ENCODE assay signal across 8 mouse cellular contexts in the genomic region with DNA sequence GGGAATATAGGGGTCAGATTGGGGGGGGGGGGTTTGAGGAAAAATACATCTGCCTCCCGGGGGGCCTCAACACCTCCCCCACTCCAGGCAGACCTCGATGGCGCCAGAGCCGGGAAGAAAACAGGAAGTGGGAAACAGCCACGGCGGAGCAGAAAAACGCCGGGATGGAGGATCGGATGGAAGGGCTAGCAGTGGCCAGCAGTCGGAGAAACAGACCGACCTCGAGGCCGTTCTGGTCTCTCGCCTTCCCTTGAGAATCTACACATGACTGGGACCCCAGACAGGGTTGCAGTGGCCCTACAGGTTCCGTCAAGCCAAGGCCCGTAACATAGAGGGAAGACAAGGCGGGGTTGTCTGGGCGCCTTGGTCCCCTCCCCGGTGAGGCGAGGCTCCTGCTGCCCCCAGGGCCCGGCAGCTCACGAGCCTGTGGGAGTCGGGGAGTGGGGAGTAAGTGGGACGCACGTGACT. TPM values are rescaled to one million over a fixed set of nuclear protein-coding genes. Genes with fewer than 3 reads are reported as not detected.
DNase-seq lines count a peak whose midpoint lies in the region; ATAC-seq lines count a peak whose summit lies in the region.

No protein-coding gene starts in this region.

- peak; percentile 66 for DNase-seq in cerebellum, adult 8-10 months
- DNase-seq in cerebellum, adult 18-20 months: no peak
- peak; percentile 53 for DNase-seq in urinary bladder, postnatal 14 days (ENCODE audit: low spot score)
- no peak for DNase-seq in urinary bladder, postnatal 25 days (ENCODE audit: low spot score)
- DNase-seq in left cerebral cortex, postnatal 4 days: no peak
- no peak for DNase-seq in right cerebral cortex, postnatal 4 days

- H3K4me3 ChIP-seq in intestine, embryonic 15.5 days (replicated peaks): peak overlapping the region; percentile 74
- H3K4me3 ChIP-seq in midbrain, embryonic 12.5 days: peak overlapping the region; percentile 90

- no peaks in the 10 kb centered on the region for H3K9me3 ChIP-seq in intestine, embryonic 15.5 days
- no peaks in the 10 kb centered on the region for H3K9me3 ChIP-seq in midbrain, embryonic 12.5 days

- H3K27me3 ChIP-seq in intestine, embryonic 15.5 days (replicated peaks): no peaks in the 10 kb centered on the region
- H3K27me3 ChIP-seq in midbrain, embryonic 12.5 days: no peaks in the 10 kb centered on the region

- peaks cover 45% of the 10 kb centered on the region for H3K4me1 ChIP-seq in intestine, embryonic 15.5 days (replicated peaks)
- H3K4me1 ChIP-seq in midbrain, embryonic 12.5 days: peaks cover 50% of the 10 kb centered on the region

- intact Hi-C loops in left cerebral cortex, postnatal 4 days (cut with DNase I): no loop called here

- H3K9ac ChIP-seq in intestine, embryonic 15.5 days: peak overlapping the region; percentile 88
- H3K9ac ChIP-seq in midbrain, embryonic 12.5 days (replicated peaks): peak overlapping the region; percentile 83

- ATAC-seq in intestine, embryonic 15.5 days: peak; percentile 29
- ATAC-seq in midbrain, embryonic 12.5 days (ENCODE audit: low FRiP score, low read depth): no peak; the same call in 1 of the 2 replicates

- peak overlapping the region; percentile 90 for H3K4me2 ChIP-seq in intestine, embryonic 15.5 days (replicated peaks)
- peak overlapping the region; percentile 92 for H3K4me2 ChIP-seq in midbrain, embryonic 12.5 days (replicated peaks)

- H3K27ac ChIP-seq in intestine, embryonic 15.5 days: peak overlapping the region; percentile 98
- H3K27ac ChIP-seq in midbrain, embryonic 12.5 days (replicated peaks): peak overlapping the region; percentile 89

- H3K36me3 ChIP-seq in intestine, embryonic 15.5 days: peaks cover 12% of the 10 kb centered on the region
- peaks cover 19% of the 10 kb centered on the region for H3K36me3 ChIP-seq in midbrain, embryonic 12.5 days

- under 1% methylated on average over 25 of the region's 25 CpGs for whole genome bisulfite sequencing in intestine, embryonic 15.5 days
- WGBS in midbrain, embryonic 12.5 days: under 1% methylated on average over 25 of the region's 25 CpGs

RNA-seq across cellular contexts. Expression of gene Erf, which starts 1.7 kb away (rescaled TPM):
- 14.8 TPM in 2 replicates for polyA plus RNA-seq in intestine, embryonic 15.5 days (2015; fragmentation: Nextera tagmentation; extraction: Ambion mirVana)
- 8.8 and 10.0 TPM in 2 replicates for polyA plus RNA-seq in midbrain, embryonic 12.5 days (2016; fragmentation: Nextera tagmentation; extraction: Ambion mirVana)
- total RNA-seq in left cerebral cortex, postnatal 4 days (2021): 10 to 100 TPM; 29.4 to 36.1 TPM

RNA-seq across cellular contexts. Expression of gene Gsk3a, which starts 11.2 kb away (rescaled TPM):
- polyA plus RNA-seq in intestine, embryonic 15.5 days (2015; fragmentation: Nextera tagmentation; extraction: Ambion mirVana): 8.0 and 10.3 TPM in 2 replicates
- 17.9 and 19.0 TPM in 2 replicates for polyA plus RNA-seq in midbrain, embryonic 12.5 days (2016; fragmentation: Nextera tagmentation; extraction: Ambion mirVana)
- 100 to 1,000 TPM; 195 to 197 TPM for total RNA-seq in left cerebral cortex, postnatal 4 days (2021)

RNA-seq across cellular contexts. Expression of gene Cic, which starts 18.6 kb away (rescaled TPM):
- polyA plus RNA-seq in intestine, embryonic 15.5 days (2015; fragmentation: Nextera tagmentation; extraction: Ambion mirVana): 26.1 and 26.6 TPM in 2 replicates
- 39.4 and 40.8 TPM in 2 replicates for polyA plus RNA-seq in midbrain, embryonic 12.5 days (2016; fragmentation: Nextera tagmentation; extraction: Ambion mirVana)
- 100 to 1,000 TPM; 324 to 333 TPM for total RNA-seq in left cerebral cortex, postnatal 4 days (2021)

RNA-seq across cellular contexts. Expression of gene Zfp526, which starts 27.7 kb away (rescaled TPM):
- polyA plus RNA-seq in intestine, embryonic 15.5 days (2015; fragmentation: Nextera tagmentation; extraction: Ambion mirVana): 2.6 and 2.8 TPM in 2 replicates
- polyA plus RNA-seq in midbrain, embryonic 12.5 days (2016; fragmentation: Nextera tagmentation; extraction: Ambion mirVana): 2.3 and 2.5 TPM in 2 replicates
- 1 to 10 TPM; 6.5 to 7.8 TPM for total RNA-seq in left cerebral cortex, postnatal 4 days (2021)

RNA-seq across cellular contexts. Expression of gene Dedd2, which starts 28.5 kb away (rescaled TPM):
- polyA plus RNA-seq in intestine, embryonic 15.5 days (2015; fragmentation: Nextera tagmentation; extraction: Ambion mirVana): 13.2 and 13.5 TPM in 2 replicates
- polyA plus RNA-seq in midbrain, embryonic 12.5 days (2016; fragmentation: Nextera tagmentation; extraction: Ambion mirVana): 11.7 and 12.2 TPM in 2 replicates
- 10 to 100 TPM; 15.1 to 16.8 TPM for total RNA-seq in left cerebral cortex, postnatal 4 days (2021)

Comparison
In these comparisons a context has a peak if more than half of its experiments do, and no peak if none do; other contexts are left out.
1. DNase-seq: peak in cerebellum, adult 8-10 months (single experiment) and urinary bladder, postnatal 14 days (single experiment); none in cerebellum, adult 18-20 months (0 of 2), urinary bladder, postnatal 25 days (single experiment), left cerebral cortex, postnatal 4 days (single experiment) and right cerebral cortex, postnatal 4 days (single experiment).